Mouse (Mus musculus): ENCODE results near the gene Nfkb1.

Nfkb1 gene

GRCm38 (mm10) chr3:135691191-135692131, at the start of gene Nfkb1:
TSS of gene Nfkb1 (minus strand) at chr3:135691547.
- peak; percentile 64 for DNase-seq

DNA sequence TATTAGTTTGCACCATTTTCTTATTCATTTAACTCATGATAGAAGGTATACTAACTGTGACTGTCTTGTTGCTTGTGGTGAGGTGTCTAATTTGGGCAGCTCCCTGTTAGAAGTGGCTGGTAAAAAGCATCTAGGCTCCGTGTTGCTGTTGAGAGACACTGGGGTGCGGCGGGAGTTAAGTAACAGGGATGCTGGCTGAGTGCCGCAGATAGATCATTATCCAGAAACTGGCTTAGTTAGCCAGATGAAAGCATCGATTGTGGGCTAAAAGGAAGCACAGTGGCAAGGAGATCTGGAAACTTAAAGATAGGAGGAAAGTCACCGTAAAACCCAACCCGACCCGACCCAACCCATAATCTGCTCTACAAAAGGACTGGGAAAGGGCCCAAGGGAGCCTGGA, 49.4 kb upstream of the Nfkb1 start:
- DNase-seq = no peak

DNA sequence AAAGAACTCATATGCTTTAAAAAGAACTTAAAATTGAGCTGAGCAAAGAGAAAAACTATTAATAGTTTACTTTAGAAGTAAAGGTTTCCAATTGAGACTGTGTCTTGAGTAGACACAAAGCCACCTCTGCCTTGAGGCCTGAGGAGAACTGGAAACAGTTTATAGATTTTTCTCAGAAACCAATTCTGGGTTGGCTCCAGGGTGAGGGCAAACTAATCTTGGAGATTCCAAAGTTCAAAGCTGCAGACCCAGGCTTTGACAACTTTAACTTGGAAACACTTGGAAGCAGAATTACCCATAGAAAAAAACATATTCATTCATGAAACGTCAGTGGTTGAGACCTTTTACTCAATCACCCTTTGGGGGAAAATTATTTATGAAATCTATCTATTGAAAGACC, 43.4 kb upstream of the Nfkb1 start:
- no peak for DNase-seq

GRCm38 (mm10) chr3:135732747-135733445, 41.5 kb upstream of the Nfkb1 start:
- no peak for DNase-seq

GRCm38 (mm10) chr3:135731292-135732047, 40.1 kb upstream of the Nfkb1 start:
- peak; percentile 99 for DNase-seq

- DNase-seq = peak; percentile 5
These were observed 39.4 kb upstream of the Nfkb1 start for GRCm38 (mm10) chr3:135730790-135731189.

- no peak for DNase-seq
These were observed 38.2 kb upstream of the Nfkb1 start for GRCm38 (mm10) chr3:135729575-135729974.

DNA sequence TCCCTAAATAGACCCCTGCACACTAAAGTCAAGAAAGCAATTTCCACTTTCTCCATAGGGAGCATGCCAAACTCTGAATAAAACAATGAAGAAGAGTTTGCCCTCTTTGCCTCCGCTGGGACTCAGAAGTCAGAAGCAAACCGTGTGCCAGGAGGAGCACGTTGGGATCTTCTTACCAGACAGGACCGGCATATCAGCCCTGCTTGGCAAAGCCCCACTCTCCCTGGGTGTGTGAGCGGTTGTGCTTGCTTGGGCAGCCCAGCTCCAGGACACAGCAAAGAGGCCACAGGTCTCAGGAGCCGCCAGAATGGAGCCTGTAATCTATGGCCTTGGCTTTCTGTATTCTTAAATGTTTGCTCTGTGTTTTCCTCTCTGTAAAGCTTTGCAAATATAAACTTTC, 37.6 kb upstream of the Nfkb1 start:
- no peak for DNase-seq

GRCm38 (mm10) chr3:135727339-135727738, 36.0 kb upstream of the Nfkb1 start:
- no peak for DNase-seq

DNA sequence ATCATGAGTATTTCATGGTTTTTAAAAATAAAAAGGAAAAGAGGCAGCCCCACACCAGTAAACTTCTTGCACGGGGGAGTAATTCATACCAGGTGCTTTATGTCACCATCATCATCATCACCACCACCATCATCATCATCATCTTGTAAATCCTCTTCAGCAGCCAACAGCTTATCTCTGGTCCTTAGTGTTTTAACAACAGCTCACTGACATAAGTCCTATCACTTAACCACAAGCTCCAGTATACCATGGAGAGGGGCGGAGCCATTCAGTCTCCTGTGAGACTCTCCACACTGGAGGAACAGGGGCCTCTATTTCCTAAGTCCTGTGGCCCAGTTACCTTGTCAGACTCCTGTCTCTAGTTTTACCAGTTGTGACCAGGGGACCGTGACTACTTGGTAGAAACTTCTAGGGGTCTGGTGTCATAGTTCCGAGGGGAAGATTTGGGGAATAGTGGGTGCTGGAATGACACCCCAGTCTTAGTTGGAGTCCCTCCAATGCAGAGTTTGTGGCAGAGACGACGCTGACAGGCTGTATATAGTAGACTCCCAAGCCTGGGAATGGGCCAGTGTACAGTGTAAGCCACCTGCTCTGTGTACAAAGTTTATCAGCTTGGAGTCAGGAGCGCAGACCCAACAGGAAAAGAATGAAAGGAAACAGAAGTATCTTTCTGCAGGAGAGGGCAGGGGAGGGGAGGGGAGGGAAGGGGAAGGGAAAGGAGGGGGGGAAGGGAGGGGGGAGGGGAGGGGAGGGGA, 35.4 kb upstream of the Nfkb1 start:
- no peak for DNase-seq

DNA sequence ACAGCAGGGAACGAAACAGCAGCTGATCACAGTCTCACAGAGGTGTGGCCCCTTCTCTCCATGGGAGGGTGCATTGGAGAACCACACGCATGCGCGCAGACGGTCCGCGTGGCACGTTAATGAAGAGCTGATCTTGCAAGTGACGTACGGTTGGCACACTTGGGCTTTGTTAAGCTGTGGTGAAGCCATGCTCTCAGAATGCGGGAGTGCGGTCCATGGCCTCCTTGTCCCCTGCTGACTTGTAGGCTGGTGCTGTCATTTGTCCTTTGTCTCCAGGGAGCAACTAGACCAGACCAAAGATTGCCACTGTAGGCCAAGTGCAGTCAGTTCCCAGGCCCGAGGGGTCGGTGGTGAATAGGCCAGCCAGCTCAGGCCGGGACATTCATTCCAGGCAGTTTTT, 34.7 kb upstream of the Nfkb1 start:
- DNase-seq = peak; percentile 20

DNA sequence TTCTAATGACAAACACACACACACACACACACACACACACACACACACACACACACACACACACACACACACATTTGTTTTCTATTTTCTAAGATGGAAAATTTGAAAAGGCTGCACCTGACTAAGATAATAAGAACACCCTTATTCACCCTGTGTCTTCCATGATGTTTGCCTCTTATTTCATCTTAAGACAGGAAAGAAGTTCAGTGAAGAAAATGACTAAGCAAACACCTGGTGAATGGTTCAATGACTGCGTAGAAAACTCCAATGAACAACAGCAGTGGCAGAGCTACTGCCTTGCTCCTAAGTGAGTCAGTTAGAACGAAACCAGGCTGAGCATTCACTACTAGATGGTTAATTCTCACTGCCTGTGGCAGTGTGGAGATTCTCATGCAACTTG, 30.8 kb upstream of the Nfkb1 start:
- no peak for DNase-seq

DNA sequence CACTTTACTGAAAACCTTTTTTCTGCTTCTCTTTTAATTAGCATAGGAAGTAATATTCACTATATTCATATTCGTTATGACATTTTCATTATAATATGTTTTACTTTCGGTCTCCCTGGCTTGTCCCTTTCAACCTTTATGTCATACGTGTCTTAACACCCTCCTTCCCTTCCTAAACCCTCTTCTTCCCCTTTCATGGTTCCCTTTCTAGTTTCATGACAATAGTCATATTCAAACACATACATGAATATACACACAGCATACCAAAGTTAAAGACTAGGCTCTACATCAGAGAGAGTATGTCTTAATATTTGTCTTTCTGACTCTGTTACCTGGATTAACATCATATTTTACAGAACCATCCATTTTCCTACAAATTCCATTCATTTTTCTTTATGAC, 28.6 kb upstream of the Nfkb1 start:
- no peak for DNase-seq

DNA sequence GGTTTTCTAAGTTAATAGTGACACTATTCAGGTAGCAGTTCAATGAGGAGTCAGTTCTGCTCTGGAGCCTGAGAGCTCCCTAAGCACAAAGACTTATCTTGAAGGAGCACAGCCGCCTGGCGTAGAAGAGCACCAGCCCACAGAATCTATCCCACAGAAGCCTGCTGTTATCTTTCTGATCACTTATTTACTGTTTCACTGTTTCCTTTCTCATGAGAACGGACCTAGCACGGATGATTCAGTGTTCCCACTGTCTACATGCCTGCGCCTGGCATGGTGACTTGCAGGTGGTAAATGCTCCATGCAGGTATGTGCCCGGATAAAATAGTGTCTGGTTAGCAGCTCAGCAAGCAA, 27.8 kb upstream of the Nfkb1 start:
- no peak for DNase-seq

DNA sequence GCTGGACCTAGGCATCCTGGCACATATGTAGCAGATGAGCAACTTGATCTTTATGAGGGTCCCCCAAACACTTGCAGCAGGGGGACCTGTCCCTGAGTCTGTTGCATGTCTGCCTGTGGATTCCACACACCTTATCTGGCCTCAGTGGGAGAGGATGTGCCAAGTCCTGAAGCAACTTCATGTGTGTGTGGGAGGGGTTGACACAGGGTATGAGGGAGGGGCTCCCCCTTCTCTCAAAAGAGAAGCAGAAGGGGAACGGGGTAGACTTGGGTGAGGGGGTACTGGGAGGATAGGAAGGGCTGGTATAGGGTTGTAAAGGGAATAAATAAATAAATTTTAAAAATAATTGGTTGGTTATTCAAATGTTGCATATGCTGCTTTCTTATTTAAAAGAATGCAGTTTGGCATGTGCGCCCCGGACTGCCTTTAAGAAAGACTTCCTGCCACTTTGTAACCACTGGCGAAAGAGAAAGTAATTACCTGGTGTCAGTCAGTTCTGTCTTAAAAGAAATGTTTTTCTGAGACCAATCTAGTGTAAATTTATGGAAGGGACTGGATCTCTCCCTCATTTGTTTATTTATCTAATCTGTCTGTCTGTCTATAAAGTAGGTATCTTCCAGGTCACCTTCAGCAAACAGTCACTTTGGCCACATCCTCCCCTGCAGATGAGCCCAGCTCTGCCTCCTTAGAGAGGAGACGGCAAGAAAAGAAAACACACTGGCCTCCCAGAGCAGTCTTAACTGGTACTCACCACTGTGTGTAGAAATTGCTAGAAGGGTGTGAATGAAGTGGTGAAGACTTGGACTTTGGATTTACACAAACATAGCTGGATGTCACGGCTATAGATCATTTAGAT, 27.2 kb upstream of the Nfkb1 start:
- DNase-seq = no peak

GRCm38 (mm10) chr3:135713016-135713950, 21.9 kb upstream of the Nfkb1 start:
- peak; percentile 69 for DNase-seq

GRCm38 (mm10) chr3:135711613-135712012, 20.3 kb upstream of the Nfkb1 start:
- DNase-seq = no peak

DNA sequence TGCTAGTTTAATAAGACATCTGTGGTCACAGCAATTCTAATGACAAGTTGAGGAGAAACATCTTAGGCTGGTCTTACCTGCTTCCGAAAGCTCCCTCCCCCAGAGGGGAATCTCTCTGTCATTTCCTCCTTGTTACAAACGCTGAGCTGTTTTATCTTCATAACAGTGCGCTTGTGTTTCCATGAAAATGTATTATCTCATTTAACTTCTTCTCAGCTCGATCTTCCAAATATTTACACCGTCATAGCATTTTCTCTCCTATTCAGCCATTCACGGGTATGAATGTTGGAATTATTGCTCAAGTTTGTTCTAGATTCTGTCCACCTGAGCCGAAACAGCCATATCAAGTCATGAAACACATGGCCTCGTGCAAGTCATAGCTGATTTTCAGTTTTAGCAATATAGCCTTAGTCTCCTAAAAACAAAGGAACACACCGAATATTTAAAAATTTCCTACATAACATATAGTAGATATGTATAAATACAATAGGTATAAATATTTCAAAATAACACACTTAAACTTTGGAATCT, 19.8 kb upstream of the Nfkb1 start:
- no peak for DNase-seq

- no peak for DNase-seq
These were observed 12.0 kb upstream of the Nfkb1 start for GRCm38 (mm10) chr3:135703307-135703706.

DNA sequence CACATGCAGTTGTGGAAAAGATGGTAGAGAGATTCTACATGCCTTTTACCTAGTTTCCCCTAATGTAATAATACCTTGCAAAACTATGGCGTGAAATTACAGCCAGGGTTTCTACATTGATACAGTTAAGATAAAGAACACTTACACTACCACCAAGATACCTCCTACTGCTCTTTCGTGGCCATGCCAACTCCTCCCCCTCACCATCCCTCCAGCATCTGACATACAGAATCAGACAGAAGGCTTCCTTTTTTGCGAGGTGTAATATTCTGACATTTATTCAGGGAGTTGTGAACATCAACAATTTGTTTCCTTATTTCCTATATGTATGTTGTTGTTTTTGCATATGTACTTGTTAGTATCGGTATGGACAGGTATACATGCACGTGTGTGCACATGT, 11.3 kb upstream of the Nfkb1 start:
- no peak for DNase-seq

Data from cerebellum, adult 9-10 months (tissue).